Mouse (Mus musculus) G1E (cell line): ENCODE measurements at regions not wholly inside any gene's neighbourhood (a gene's known extent, or its start where the extent isn't known, plus 50 kb on each side); places are given as distances from the start of the nearest gene placed in this dataset.

ENCODE experiments used
- CTCF ChIP-seq: IDR thresholded peaks from 2 replicates; pipeline ENCODE4 v1.5.1; 2012; ENCODE audit warnings: low read depth, low read length, inconsistent platforms, mixed read lengths
- GATA1 ChIP-seq: IDR thresholded peaks from 2 replicates; pipeline ENCODE4 v1.6.1; 2012; ENCODE audit warnings: borderline replicate concordance, low read length, inconsistent platforms, mixed read lengths
- GATA2 ChIP-seq: IDR thresholded peaks from 2 replicates; pipeline ENCODE4 v1.6.1; 2012; ENCODE audit warnings: low read depth, low read length, inconsistent platforms, borderline replicate concordance
- POLR2AphosphoS5 ChIP-seq: IDR thresholded peaks from 2 replicates; pipeline ENCODE4 v1.6.1; 2012; ENCODE audit warnings: low read depth, low read length, inconsistent platforms; ENCODE audit not compliant: insufficient replicate concordance

- TF ChIP-seq CTCF, result no peak
- no peak for TF ChIP-seq POLR2AphosphoS5
- no peak for TF ChIP-seq GATA2
- no peak for TF ChIP-seq GATA1
These were observed 57.3 kb upstream of the Fam174b start for GRCm38 (mm10) chr7:73682756-73683155.
